Mouse (Mus musculus): ENCODE measurements around the gene Fmn2. TPM values are rescaled to one million over a fixed set of nuclear protein-coding genes. Genes with fewer than 3 reads are reported as not detected.

The Fmn2 gene
- polyA plus RNA-seq, 1 experiment from 2014 or later: 6.5 TPM

GRCm38 (mm10) chr1:174548291-174548690 is 46.7 kb downstream of the Fmn2 start:
- H3K9ac ChIP-seq (ENCODE audit: low read depth, low read length): no peak overlapping the region
- ATAC-seq: peak; percentile 38; the same call in 1 of the 2 replicates
- no peaks in the 10 kb centered on the region for H3K27me3 ChIP-seq (replicated peaks; ENCODE audit: control insufficient read depth, insufficient read depth, low read length)
- no peaks in the 10 kb centered on the region for H3K9me3 ChIP-seq (ENCODE audit: control insufficient read depth, low read length)
- WGBS: 76% methylated on average over 5 of the region's 5 CpGs
- H3K4me1 ChIP-seq (ENCODE audit: control insufficient read depth, insufficient read depth, low read depth, low read length): no peaks in the 10 kb centered on the region; the same call in 1 of the 2 replicates
- no peaks in the 10 kb centered on the region for H3K36me3 ChIP-seq (ENCODE audit: control insufficient read depth, insufficient read depth, low read length)
- no peak overlapping the region for H3K4me2 ChIP-seq (ENCODE audit: low read length)
- no peak overlapping the region for H3K27ac ChIP-seq (ENCODE audit: low read depth, low read length)
- H3K4me3 ChIP-seq (ENCODE audit: low read length): no peak overlapping the region

GRCm38 (mm10) chr1:174553272-174554007 is 51.8 kb downstream of the Fmn2 start:
- no peaks in the 10 kb centered on the region for H3K36me3 ChIP-seq (ENCODE audit: control insufficient read depth, insufficient read depth, low read length)
- no peaks in the 10 kb centered on the region for H3K27me3 ChIP-seq (replicated peaks; ENCODE audit: control insufficient read depth, insufficient read depth, low read length)
- no peaks in the 10 kb centered on the region for H3K9me3 ChIP-seq (ENCODE audit: control insufficient read depth, low read length)
- no peak overlapping the region for H3K4me2 ChIP-seq (ENCODE audit: low read length)
- H3K4me3 ChIP-seq (ENCODE audit: low read length): no peak overlapping the region
- ATAC-seq: no peak
- no peak overlapping the region for H3K27ac ChIP-seq (ENCODE audit: low read depth, low read length)
- no peaks in the 10 kb centered on the region; the same call in 1 of the 2 replicates for H3K4me1 ChIP-seq (ENCODE audit: control insufficient read depth, insufficient read depth, low read depth, low read length)
- WGBS: 30% methylated on average over 2 of the region's 2 CpGs
- H3K9ac ChIP-seq (ENCODE audit: low read depth, low read length): no peak overlapping the region

GRCm38 (mm10) chr1:174555412-174555811 is 53.8 kb downstream of the Fmn2 start:
- no peak overlapping the region for H3K9ac ChIP-seq (ENCODE audit: low read depth, low read length)
- no peaks in the 10 kb centered on the region for H3K4me1 ChIP-seq (ENCODE audit: control insufficient read depth, insufficient read depth, low read depth, low read length)
- H3K9me3 ChIP-seq (ENCODE audit: control insufficient read depth, low read length): no peaks in the 10 kb centered on the region
- 48% methylated on average over 3 of the region's 3 CpGs for WGBS
- no peaks in the 10 kb centered on the region for H3K27me3 ChIP-seq (replicated peaks; ENCODE audit: control insufficient read depth, insufficient read depth, low read length)
- ATAC-seq: no peak
- no peak overlapping the region for H3K4me3 ChIP-seq (ENCODE audit: low read length)
- H3K4me2 ChIP-seq (ENCODE audit: low read length): no peak overlapping the region
- H3K36me3 ChIP-seq (ENCODE audit: control insufficient read depth, insufficient read depth, low read length): no peaks in the 10 kb centered on the region
- no peak overlapping the region for H3K27ac ChIP-seq (ENCODE audit: low read depth, low read length)

GRCm38 (mm10) chr1:174557211-174557610 is 55.6 kb downstream of the Fmn2 start:
- no peaks in the 10 kb centered on the region for H3K36me3 ChIP-seq (ENCODE audit: control insufficient read depth, insufficient read depth, low read length)
- H3K27me3 ChIP-seq (replicated peaks; ENCODE audit: control insufficient read depth, insufficient read depth, low read length): no peaks in the 10 kb centered on the region
- 61% methylated on average over 4 of the region's 4 CpGs for WGBS
- no peaks in the 10 kb centered on the region for H3K4me1 ChIP-seq (ENCODE audit: control insufficient read depth, insufficient read depth, low read depth, low read length)
- H3K9me3 ChIP-seq (ENCODE audit: control insufficient read depth, low read length): no peaks in the 10 kb centered on the region
- H3K4me2 ChIP-seq (ENCODE audit: low read length): no peak overlapping the region
- no peak overlapping the region for H3K9ac ChIP-seq (ENCODE audit: low read depth, low read length)
- H3K4me3 ChIP-seq (ENCODE audit: low read length): no peak overlapping the region
- no peak for ATAC-seq
- no peak overlapping the region for H3K27ac ChIP-seq (ENCODE audit: low read depth, low read length)

- Histone ChIP-seq H3K9me3 (ENCODE audit: control insufficient read depth, low read length) (no peaks in the 10 kb centered on the region), H3K4me3 (ENCODE audit: low read length) (no peak overlapping the region), H3K27me3 (replicated peaks; ENCODE audit: control insufficient read depth, insufficient read depth, low read length) (no peaks in the 10 kb centered on the region), H3K36me3 (ENCODE audit: control insufficient read depth, insufficient read depth, low read length) (no peaks in the 10 kb centered on the region), H3K9ac (ENCODE audit: low read depth, low read length) (no peak overlapping the region), H3K4me1 (ENCODE audit: control insufficient read depth, insufficient read depth, low read depth, low read length) (no peaks in the 10 kb centered on the region), H3K27ac (ENCODE audit: low read depth, low read length) (no peak overlapping the region), H3K4me2 (ENCODE audit: low read length) (no peak overlapping the region)
- 77% methylated on average over 3 of the region's 3 CpGs for WGBS
- no peak for ATAC-seq
Observed at GRCm38 (mm10) chr1:174557841-174558240, 56.2 kb downstream of the Fmn2 start.

GRCm38 (mm10) chr1:174558488-174558887 is 56.9 kb downstream of the Fmn2 start:
- WGBS: 86% methylated on average over 2 of the region's 2 CpGs
- ATAC-seq: no peak
- no peak overlapping the region for H3K27ac ChIP-seq (ENCODE audit: low read depth, low read length)

GRCm38 (mm10) chr1:174564561-174564960 is 62.9 kb downstream of the Fmn2 start:
- Histone ChIP-seq H3K36me3 (ENCODE audit: control insufficient read depth, insufficient read depth, low read length) (no peaks in the 10 kb centered on the region), H3K4me1 (ENCODE audit: control insufficient read depth, insufficient read depth, low read depth, low read length) (no peaks in the 10 kb centered on the region), H3K4me3 (ENCODE audit: low read length) (no peak overlapping the region), H3K9ac (ENCODE audit: low read depth, low read length) (no peak overlapping the region), H3K4me2 (ENCODE audit: low read length) (no peak overlapping the region), H3K27ac (ENCODE audit: low read depth, low read length) (no peak overlapping the region), H3K27me3 (replicated peaks; ENCODE audit: control insufficient read depth, insufficient read depth, low read length) (no peaks in the 10 kb centered on the region), H3K9me3 (ENCODE audit: control insufficient read depth, low read length) (no peaks in the 10 kb centered on the region)
- WGBS: 83% methylated on average over 6 of the region's 6 CpGs
- ATAC-seq: no peak

More at GRCm38 (mm10) chr1:174558488-174558887, 56.9 kb downstream of the Fmn2 start:
- Histone ChIP-seq H3K4me2 (ENCODE audit: low read length) (no peak overlapping the region), H3K36me3 (ENCODE audit: control insufficient read depth, insufficient read depth, low read length) (no peaks in the 10 kb centered on the region), H3K27me3 (replicated peaks; ENCODE audit: control insufficient read depth, insufficient read depth, low read length) (no peaks in the 10 kb centered on the region), H3K9ac (ENCODE audit: low read depth, low read length) (no peak overlapping the region), H3K9me3 (ENCODE audit: control insufficient read depth, low read length) (no peaks in the 10 kb centered on the region), H3K4me1 (ENCODE audit: control insufficient read depth, insufficient read depth, low read depth, low read length) (no peaks in the 10 kb centered on the region), H3K4me3 (ENCODE audit: low read length) (no peak overlapping the region)

- H3K9ac ChIP-seq (ENCODE audit: low read depth, low read length): no peak overlapping the region
- no peak overlapping the region for H3K4me3 ChIP-seq (ENCODE audit: low read length)
Observed at GRCm38 (mm10) chr1:174568609-174569008, 67.0 kb downstream of the Fmn2 start.

GRCm38 (mm10) chr1:174592420-174592980 is 90.9 kb downstream of the Fmn2 start:
- no peak overlapping the region for H3K4me2 ChIP-seq (ENCODE audit: low read length)
- no peak overlapping the region for H3K27ac ChIP-seq (ENCODE audit: low read depth, low read length)
- H3K27me3 ChIP-seq (replicated peaks; ENCODE audit: control insufficient read depth, insufficient read depth, low read length): no peaks in the 10 kb centered on the region
- 76% methylated on average over 5 of the region's 5 CpGs for WGBS
- H3K4me3 ChIP-seq (ENCODE audit: low read length): no peak overlapping the region
- no peak overlapping the region for H3K9ac ChIP-seq (ENCODE audit: low read depth, low read length)
- H3K9me3 ChIP-seq (ENCODE audit: control insufficient read depth, low read length): no peaks in the 10 kb centered on the region
- ATAC-seq: no peak
- H3K4me1 ChIP-seq (ENCODE audit: control insufficient read depth, insufficient read depth, low read depth, low read length): no peaks in the 10 kb centered on the region
- no peaks in the 10 kb centered on the region for H3K36me3 ChIP-seq (ENCODE audit: control insufficient read depth, insufficient read depth, low read length)

More at GRCm38 (mm10) chr1:174568609-174569008, 67.0 kb downstream of the Fmn2 start:
- WGBS: 88% methylated on average over 3 of the region's 3 CpGs
- Histone ChIP-seq H3K27ac (ENCODE audit: low read depth, low read length) (no peak overlapping the region), H3K4me2 (ENCODE audit: low read length) (no peak overlapping the region), H3K27me3 (replicated peaks; ENCODE audit: control insufficient read depth, insufficient read depth, low read length) (no peaks in the 10 kb centered on the region), H3K9me3 (ENCODE audit: control insufficient read depth, low read length) (no peaks in the 10 kb centered on the region), H3K4me1 (ENCODE audit: control insufficient read depth, insufficient read depth, low read depth, low read length) (no peaks in the 10 kb centered on the region), H3K36me3 (ENCODE audit: control insufficient read depth, insufficient read depth, low read length) (no peaks in the 10 kb centered on the region)
- no peak for ATAC-seq

All from hindbrain, embryonic 16.5 days (tissue).